Mouse (Mus musculus) gastrocnemius, postnatal 4 days (tissue): ENCODE results near the gene Eif5b. TPM values are rescaled to one million over a fixed set of nuclear protein-coding genes. Genes with fewer than 3 reads are reported as not detected.

ENCODE experiments used
- total RNA-seq, 2 experiments: library from RNA; stranded (reverse); gene quantifications; 2 replicates each; pipeline ENCODE4 v1.2.3; 2021

Eif5b gene
- total RNA-seq, 2 experiments from 2014 or later = 36.4 to 37.3 TPM

Other genes starting within 250 kb of the Eif5b start
- gene Tsga10, start 131.6 kb upstream of the Eif5b start, total RNA-seq = 1 to 10 TPM; 4.7 to 5.4 TPM
- gene Lipt1, start 126.3 kb upstream of the Eif5b start, total RNA-seq = 1 to 10 TPM; 6.8 to 7.4 TPM
- 1 to 10 TPM; 7.1 to 7.6 TPM for gene Mitd1, start 107.6 kb upstream of the Eif5b start, total RNA-seq
- gene Mrpl30, start 107.5 kb upstream of the Eif5b start, total RNA-seq = 100 to 1,000 TPM; 233 to 247 TPM
- gene Lyg2, start 81.5 kb upstream of the Eif5b start, total RNA-seq = not detected
- gene Lyg1, start 40.3 kb upstream of the Eif5b start, total RNA-seq = not detected
- gene Txndc9, start 117 bp upstream of the Eif5b start, total RNA-seq = 10 to 100 TPM; 60.7 to 61.4 TPM
- 10 to 100 TPM; 25.9 to 33.7 TPM for gene Rev1, start 131.8 kb downstream of the Eif5b start, total RNA-seq